Mouse (Mus musculus) embryonic fibroblast, embryonic 13.5 days (primary cell): ENCODE measurements around the gene Fam69b.

ENCODE experiments used
- CTCF ChIP-seq: IDR thresholded peaks from 2 replicates; pipeline ENCODE4 v1.5.1; 2011; ENCODE audit warnings: mild to moderate bottlenecking, control low read depth, low read length, moderate library complexity, borderline replicate concordance; ENCODE audit not compliant: insufficient read depth
- POLR2A ChIP-seq: IDR thresholded peaks from 2 replicates; pipeline ENCODE4 v1.6.1; 2011; ENCODE audit warnings: low read depth, mild to moderate bottlenecking, control low read depth, low read length, moderate library complexity

DNA sequence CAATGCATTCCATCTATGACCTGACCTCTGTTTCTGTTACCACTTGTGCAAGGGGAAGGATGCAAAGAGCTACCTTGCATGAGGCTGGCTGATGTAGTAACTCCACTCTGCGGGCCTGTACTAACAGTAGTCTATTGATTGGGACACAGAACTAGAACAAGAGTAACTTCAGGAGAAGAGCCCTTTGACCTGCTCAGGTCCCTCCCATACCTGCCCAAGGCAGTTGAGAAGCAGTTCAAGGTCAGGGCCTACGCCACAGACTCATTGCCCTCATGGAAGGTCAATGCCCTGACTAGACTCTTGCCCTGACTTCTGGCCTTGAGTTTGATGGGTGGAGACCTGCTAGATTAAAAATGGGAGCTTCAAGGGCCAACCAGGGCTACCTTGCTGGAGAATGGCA, 27.6 kb upstream of the Fam69b start:
- TF ChIP-seq POLR2A, result no peak
- TF ChIP-seq CTCF, result no peak
